Mouse (Mus musculus): ENCODE measurements around the gene Nphs1.

GRCm38 (mm10) chr7:30419561-30420499 lies 38.3 kb upstream of the Nphs1 start, which contains the start of gene Hcst:
- TF ChIP-seq GATA1 (IDR thresholded peaks at IDR 0.05; ENCODE audit: borderline replicate concordance, low read length) (no peak), FLI1 (IDR thresholded peaks at IDR 0.05; ENCODE audit: low read length) (peak; percentile 17; the same call in 1 of the 2 replicates)

Data from megakaryocyte, embryonic 14.5 days (primary cell).